Mouse (Mus musculus) cortical plate, adult 2 months (tissue): ENCODE measurements around the gene BC048679. TPM values are rescaled to one million over a fixed set of nuclear protein-coding genes. Genes with fewer than 3 reads are reported as not detected.

Source experiments
- H3K27ac ChIP-seq: fragments of 200-500 bp; 2 replicates; pipeline ENCODE4 v1.5.1; 2012; ENCODE audit warnings: low read length, control low read depth, inconsistent platforms; ENCODE audit not compliant: insufficient read depth
- H3K4me1 ChIP-seq: fragments of 200-500 bp; 2 replicates; pipeline ENCODE4 v1.6.1; 2011; ENCODE audit warnings: low read length; ENCODE audit not compliant: control insufficient read depth, insufficient read depth
- H3K4me3 ChIP-seq: fragments of 200-500 bp; 2 replicates; pipeline ENCODE4 v1.5.1; 2011; ENCODE audit warnings: mild to moderate bottlenecking, low read length, control low read depth; ENCODE audit not compliant: insufficient read depth
- CTCF ChIP-seq: fragments of 200-500 bp; IDR thresholded peaks from 2 replicates; pipeline ENCODE4 v1.5.1; 2011; ENCODE audit warnings: mild to moderate bottlenecking, control low read depth, low read length; ENCODE audit not compliant: insufficient read depth; ENCODE audit errors: extremely low read depth
- POLR2A ChIP-seq: fragments of 200-500 bp; IDR thresholded peaks from 2 replicates; pipeline ENCODE4 v1.6.1; 2011; ENCODE audit warnings: mild to moderate bottlenecking, low read length, control low read depth; ENCODE audit not compliant: insufficient read depth; ENCODE audit errors: extremely low read depth
- polyA plus RNA-seq: library from polyadenylated mRNA; depleted of rRNA; stranded (reverse); fragments of >200 nt; gene quantifications from 2 replicates; pipeline ENCODE4 v1.2.3, GENCODE M21; 2012

BC048679 gene
- polyA plus RNA-seq, 1 experiment, result not detected

DNA sequence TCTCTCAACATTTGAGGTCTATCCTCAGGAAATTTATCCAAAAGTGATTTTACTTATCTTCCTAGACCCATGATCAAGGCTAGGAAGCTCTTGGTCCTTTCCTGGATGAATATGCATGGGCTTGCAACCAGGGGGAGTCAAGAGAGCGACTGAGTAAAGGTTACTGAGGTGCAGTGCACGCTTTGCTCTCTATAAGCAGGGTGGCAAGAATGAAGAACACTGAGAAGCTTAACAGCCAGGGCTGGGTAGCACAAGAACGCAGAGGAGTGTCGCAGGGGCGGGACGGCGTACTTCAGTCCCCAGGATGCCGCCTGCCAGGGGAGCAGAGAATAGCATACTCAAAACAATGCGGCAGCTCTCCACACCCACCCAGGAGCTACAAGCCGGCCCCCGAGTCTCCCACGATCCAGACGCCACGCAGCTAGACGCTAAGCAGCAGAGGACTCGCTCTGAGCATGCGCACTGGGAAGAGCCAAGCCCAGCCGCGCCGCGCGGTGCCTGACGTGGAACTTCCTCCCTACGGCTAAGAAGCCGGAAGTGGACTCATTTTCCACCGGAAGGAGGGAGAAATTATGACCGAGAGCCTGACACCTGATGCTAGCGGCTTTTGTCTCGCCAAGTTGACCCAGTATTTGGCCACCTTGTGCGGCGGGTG lies 25.1 kb upstream of the BC048679 start:
- TF ChIP-seq CTCF (no peak), POLR2A (peak; percentile 92)
- Histone ChIP-seq H3K27ac (peak overlapping the region; percentile 79), H3K4me1 (peaks cover 2% of the 10 kb centered on the region; the same call in 1 of the 2 replicates), H3K4me3 (peak overlapping the region; percentile 71)

DNA sequence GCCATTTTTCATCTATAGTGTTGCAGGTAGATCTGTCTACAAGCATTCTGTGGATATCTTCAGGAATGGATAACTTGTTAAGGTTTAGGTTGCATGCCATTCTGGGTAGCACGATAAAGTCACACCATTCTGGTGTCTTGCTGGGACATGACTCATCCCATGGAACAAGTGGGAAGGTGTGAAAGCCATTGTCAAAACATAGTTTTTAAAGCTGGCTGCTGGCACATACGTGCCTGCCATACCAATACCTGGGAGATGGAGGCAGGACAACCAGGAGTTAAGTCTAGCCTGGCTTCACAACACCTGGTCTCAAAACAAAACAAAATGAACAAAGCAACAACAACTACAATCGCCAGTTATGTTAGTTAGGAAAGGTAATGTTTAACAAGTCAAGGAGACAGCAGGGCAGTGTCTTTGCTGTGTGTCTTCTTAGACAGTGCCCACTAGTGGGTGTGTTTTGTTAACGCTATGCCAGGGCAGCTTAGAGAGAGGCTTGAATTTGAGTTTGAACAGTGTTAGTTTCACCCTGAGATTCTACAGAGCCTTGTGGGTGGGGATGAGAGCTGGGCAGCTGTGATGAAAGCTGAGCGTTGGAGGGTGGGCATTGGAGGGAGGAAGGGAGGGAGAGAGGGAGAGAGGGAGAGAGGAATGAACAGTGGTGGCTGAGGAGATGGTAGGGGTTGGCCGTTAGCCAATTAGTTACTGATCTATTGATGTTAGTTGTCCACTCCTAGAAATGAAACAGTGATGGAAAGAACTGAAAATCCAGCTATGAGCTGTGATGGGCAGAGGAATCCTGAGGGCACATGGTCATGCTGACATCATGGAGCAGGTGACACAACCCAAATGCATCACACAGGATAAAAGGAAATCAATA lies 18.3 kb upstream of the BC048679 start:
- Histone ChIP-seq H3K4me3 (no peak overlapping the region), H3K27ac (no peak overlapping the region), H3K4me1 (0 out of 2 replicates have a peak, but pooled peaks cover 2% of the 10 kb centered on the region)
- TF ChIP-seq CTCF (peak; percentile 48; the same call in 1 of the 2 replicates), POLR2A (no peak)

DNA sequence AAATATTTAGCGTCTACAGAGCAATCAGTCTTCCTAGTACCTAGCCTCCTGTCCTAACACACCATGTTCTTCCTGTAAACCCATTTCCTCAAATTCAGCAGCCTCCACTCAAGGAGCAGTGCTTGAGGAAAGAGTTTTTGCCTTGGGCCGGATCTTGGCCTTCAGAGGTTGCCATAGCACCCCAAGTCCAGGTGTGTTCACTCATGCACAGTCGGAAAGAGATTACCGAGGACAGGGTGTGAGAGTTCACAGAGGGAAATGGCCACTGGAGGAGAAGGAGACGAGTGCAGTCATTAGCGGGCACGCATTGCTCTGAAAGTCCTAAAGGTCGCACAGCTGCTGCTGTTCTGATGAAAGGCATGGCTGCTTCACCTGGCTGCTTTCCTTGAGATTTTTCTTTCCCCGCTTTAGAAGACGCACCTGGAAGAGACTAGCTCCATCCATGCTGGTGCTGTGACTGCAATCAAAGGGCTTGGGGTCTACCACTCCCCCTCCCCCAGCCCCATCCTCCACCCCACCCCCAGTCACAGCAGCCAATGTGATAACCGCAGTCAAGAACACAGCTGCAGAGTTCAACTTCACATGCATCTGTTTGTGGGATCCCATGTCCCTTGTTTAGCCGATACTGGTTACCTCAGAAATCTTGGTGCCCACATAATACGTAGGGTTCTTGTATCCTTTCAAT lies 17.0 kb upstream of the BC048679 start:
- TF ChIP-seq CTCF (no peak), POLR2A (no peak)
- Histone ChIP-seq H3K27ac (no peak overlapping the region), H3K4me3 (no peak overlapping the region), H3K4me1 (0 out of 2 replicates have a peak, but pooled peaks cover 2% of the 10 kb centered on the region)

DNA sequence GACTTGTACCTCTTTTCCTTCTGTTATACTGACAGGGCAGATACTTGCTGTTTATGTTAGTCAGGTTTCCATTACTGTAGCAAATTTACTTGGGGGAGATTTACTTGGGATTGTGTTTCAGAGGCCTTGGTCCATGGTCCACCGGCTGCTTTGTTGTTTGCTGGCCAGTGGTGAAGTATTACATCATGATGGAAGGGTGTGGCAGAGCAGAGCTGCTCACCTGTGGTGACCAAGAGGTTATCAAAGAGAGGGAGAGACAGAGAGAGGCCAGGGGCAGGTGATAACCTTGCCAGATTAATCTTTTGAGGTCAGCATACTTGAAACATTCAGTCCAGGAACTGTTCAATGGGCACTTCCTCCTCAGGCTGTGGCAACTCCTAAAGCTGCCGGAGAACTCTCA lies 3.0 kb upstream of the BC048679 start:
- no peaks in the 10 kb centered on the region for H3K4me1 ChIP-seq
- no peak for TF ChIP-seq POLR2A
- no peak for TF ChIP-seq CTCF
- no peak overlapping the region for H3K4me3 ChIP-seq
- H3K27ac ChIP-seq, result no peak overlapping the region

DNA sequence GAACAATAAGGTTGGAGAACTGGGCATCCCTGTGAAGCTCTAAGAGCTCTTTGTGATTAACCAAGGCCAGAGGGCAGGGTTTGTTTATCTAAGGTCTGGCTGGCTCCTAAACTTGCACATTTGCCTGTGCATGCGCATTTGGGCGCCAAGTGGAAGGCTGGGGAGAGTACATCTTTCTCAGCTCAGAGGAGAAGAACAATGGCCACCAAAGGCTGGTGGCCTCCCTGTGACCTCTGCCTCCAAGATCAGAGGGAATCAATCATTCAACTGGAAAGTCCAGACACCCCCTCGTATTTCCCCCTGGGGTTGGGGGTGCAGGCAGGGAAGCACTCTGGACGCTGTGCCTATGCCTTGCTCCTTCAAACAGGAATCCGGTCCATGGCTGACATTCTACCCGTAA lies 910 bp downstream of the BC048679 start:
- Histone ChIP-seq H3K27ac (no peak overlapping the region), H3K4me1 (peaks cover 2% of the 10 kb centered on the region; the same call in 1 of the 2 replicates), H3K4me3 (no peak overlapping the region)
- TF ChIP-seq CTCF (no peak), POLR2A (no peak)

DNA sequence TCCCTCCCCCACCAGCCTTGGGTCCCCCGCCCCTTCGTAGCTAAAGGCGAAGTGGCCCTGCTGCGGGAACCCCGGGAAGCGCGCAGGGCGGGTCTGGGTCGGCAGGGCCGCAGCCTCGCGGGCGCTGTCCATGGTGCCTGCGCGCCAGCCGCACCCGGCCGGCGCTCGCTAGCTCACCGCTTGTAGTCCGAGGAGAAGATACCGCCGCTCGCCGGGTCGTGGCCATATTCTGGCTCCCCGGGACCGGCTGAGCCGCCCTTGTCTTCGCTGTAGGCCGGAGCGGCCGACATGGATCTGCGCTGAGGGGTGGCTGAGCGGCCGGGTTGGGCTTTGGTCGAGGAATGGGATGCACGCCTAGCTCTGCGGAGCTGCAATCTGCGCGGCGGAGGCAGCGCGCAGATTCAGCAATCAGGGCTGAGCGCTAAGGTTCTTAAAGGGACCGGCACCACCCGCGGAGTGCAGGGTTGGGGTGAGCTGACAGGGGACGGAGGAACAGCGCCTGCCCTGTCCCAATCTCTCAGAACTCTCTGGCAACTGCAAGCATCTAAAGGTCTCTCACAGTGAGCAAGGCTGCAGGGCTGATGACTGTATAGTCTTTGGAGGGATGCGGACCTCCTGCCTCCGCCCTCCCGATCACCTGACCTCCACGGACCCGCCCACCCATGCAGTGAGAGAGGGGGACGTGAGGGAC lies 4.6 kb downstream of the BC048679 start, which contains the start of gene Ap3b2:
Gene Ap3b2 (minus strand): TSS at position 595 of the 691 bp plus-strand sequence.
- peak within 1 kb of the TSS; percentile 70; the same call in 1 of the 2 replicates for H3K27ac ChIP-seq
- H3K4me1 ChIP-seq, result peaks cover 4% of the 10 kb centered on the region; the same call in 1 of the 2 replicates
- peak; percentile 78 for TF ChIP-seq POLR2A
- TF ChIP-seq CTCF, result no peak
- H3K4me3 ChIP-seq, result peak within 1 kb of the TSS; percentile 65

DNA sequence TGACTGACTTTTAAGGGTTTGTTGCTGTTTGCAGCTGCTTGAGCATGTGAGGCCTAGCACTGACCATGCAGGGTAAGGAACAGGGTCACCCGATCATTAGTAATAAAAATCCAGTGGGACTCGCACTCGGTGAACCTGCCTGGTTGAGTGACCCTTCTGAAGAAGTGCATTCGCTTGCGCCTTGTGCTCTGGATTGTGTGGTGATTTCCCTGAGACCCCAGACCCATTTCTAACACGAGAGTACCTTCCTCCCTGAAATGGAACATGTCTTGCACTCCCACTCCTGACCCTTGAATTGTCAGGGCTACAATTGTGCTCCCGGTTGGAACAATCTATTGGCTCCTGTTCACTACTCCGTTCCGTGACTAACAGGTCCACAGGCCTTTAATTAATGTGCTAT lies 5.5 kb downstream of the BC048679 start:
- Histone ChIP-seq H3K27ac (no peak overlapping the region), H3K4me1 (peaks cover 4% of the 10 kb centered on the region; the same call in 1 of the 2 replicates), H3K4me3 (peak overlapping the region; percentile 65)
- TF ChIP-seq POLR2A (no peak), CTCF (no peak)

DNA sequence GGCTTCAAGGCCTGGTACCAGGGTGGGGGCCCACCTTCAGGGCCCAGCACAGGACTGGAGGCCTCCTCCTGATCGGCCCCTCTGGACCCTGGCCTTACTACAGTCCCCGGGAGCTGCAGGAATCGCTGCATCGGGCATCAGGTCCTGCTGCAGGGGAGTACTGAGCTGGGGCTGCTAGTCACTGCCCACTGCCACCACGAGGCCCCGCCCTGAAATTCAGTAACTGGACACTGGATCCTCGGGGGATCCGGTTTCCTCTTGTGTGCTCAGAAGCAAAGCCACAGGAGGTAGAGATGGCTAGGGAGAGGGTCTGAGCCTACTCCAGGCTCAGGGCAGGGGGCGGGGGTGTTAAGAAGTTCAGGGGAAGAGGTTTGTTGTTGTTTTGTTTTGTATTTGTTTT lies 8.4 kb downstream of the BC048679 start:
- Histone ChIP-seq H3K4me3 (no peak overlapping the region), H3K4me1 (peaks cover 4% of the 10 kb centered on the region; the same call in 1 of the 2 replicates), H3K27ac (no peak overlapping the region)
- TF ChIP-seq CTCF (no peak), POLR2A (no peak)

DNA sequence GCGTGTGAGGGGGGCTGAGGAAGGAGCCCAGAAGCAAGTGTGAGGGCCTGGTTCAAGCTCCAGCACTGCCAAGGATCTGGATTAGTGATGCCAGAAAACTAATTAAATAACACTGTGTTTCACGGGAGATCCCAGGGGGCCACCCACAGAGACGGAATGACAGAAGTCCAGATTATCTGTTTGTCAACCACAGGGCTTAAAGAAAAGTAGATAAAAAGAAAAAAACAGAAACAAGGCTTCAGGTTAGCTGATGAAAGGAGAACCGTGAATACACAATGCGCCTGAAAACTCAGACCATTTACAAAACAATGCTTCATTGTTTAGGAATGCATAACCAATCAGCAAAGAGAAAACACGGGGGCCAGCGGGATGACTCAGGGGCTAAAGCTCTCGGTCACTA lies 17.3 kb downstream of the BC048679 start:
- no peak overlapping the region for H3K4me3 ChIP-seq
- no peak for TF ChIP-seq POLR2A
- TF ChIP-seq CTCF, result no peak
- H3K27ac ChIP-seq, result no peak overlapping the region
- H3K4me1 ChIP-seq, result no peaks in the 10 kb centered on the region
